Mouse (Mus musculus) lung, adult 2 months (tissue): ENCODE data around the gene Ehmt2.

Experiments used
- CTCF ChIP-seq: fragments of 200-500 bp; IDR thresholded peaks from 2 replicates; pipeline ENCODE4 v1.5.1; 2011; ENCODE audit warnings: mild to moderate bottlenecking, low read length, control low read depth; ENCODE audit not compliant: insufficient read depth
- POLR2A ChIP-seq: fragments of 200-500 bp; IDR thresholded peaks from 2 replicates; pipeline ENCODE4 v1.6.1; 2011; ENCODE audit warnings: low read depth, mild to moderate bottlenecking, control low read depth, low read length, borderline replicate concordance; ENCODE audit errors: extremely low read depth

GRCm38 (mm10) chr17:34949553-34949969 lies 51.3 kb downstream of the Ehmt2 start:
- no peak for TF ChIP-seq CTCF
- no peak for TF ChIP-seq POLR2A
